Mouse (Mus musculus): Measurements from ENCODE around the gene Kif22. TPM values are rescaled to one million over a fixed set of nuclear protein-coding genes. Genes with fewer than 3 reads are reported as not detected.
"Not testable (repeated sequence)": the region's sequence is repeated elsewhere in the genome, so short reads cannot be mapped to it uniquely, and the experiment has no call there.

Gene Kif22
- polyA plus RNA-seq (2015; fragmentation: Nextera tagmentation; extraction: Ambion mirVana): 21.4 and 24.8 TPM in 2 replicates

DNA sequence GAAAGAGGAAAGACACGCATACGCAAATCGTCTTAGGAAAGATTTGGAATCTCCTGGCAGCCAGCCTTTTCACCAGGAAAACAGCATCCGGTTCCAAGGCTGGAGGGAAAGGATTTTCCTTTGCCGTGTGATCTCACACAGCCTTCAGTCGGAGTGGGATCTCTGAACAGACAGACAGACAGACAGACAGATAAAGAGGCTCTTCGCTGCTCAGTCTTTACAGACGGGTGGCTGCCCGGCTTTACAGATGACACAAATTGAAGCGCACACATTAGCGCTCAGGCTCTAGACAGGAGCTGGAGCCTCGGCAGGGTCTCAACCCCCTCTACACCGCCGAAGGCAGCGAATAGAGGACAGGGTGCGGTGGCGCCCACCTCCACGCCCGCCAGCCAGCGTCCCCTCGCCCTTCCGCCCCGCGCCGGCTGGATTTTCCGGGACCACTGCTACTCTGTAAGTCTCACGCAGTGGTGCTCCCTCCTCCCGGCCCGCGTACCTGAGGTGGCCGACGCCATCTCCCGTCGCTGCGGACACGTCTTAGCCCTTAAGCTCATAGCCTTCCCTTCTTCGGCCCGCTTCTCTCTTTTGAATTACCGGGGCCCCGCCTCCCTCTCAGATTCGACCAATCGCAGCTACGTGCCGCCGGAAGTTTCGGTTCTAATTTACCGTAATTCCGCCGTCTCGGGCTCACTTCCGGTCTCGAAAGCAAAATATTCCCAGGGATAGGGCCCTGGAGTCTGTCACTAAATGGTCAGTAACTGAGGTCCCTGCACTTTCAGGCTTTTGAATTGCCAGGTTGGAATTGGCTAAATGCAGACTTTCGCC, at the start of gene Kif22:
TSS of gene Kif22 (minus strand) at position 621 of the 822 bp plus-strand sequence.
- Histone ChIP-seq H3K9me3 (no peaks in the 10 kb centered on the region), H3K27ac (peak within 1 kb of the TSS; percentile 65), H3K4me1 (peaks cover 11% of the 10 kb centered on the region), H3K4me3 (peak within 1 kb of the TSS; percentile 64), H3K36me3 (replicated peaks) (no peaks in the 10 kb centered on the region), H3K4me2 (peak within 1 kb of the TSS; percentile 95), H3K27me3 (replicated peaks) (no peaks in the 10 kb centered on the region), H3K9ac (peak within 1 kb of the TSS; percentile 60; the same call in 1 of the 2 replicates)
- under 1% methylated on average over 53 of the region's 53 CpGs for WGBS
- peak; percentile 78 for ATAC-seq (replicated peaks)

DNA sequence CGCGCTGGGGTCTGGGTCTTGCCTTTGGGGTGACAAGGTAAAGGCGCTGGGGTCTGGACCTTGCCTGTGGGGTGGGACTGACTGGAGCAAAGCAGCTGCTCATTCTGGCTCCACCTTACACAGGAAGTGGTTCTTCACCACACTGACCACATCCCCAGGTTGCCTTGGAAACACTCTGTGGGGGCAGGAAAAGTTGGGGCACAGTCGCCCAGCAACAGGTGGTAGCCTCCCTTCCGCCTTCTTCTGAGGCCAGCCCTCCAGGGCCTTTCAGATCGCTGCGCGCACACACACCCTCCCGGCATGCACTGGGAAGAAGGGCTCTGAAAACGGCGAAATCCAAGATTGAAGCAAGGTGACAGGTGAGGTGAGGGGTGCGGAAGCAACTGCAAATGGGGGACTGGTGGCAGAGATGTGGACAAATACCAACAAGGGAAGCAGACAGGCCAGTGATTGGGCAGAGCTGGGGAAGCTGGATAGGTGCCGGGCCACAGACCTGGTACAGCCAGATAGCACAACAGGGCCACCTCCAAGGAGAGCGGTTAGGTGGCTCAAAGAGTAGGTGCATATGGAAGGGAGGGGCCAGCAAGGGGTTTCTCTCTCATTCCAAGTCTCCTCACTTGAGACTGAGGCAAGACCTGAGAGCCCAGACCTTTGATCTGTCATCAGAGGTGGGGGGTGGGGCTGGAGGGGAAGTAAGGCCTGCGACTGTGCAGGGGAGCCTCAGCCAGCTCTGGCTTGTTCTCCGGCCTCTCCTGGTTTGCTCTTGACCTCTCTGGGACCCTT, 49.0 kb upstream of the Kif22 start, which contains the start of gene AI467606:
TSS of gene AI467606 (plus strand) at position 246 of the 783 bp plus-strand sequence.
- H3K27ac ChIP-seq: no peak within 1 kb of the TSS
- ATAC-seq (replicated peaks): no peak
- no peak within 1 kb of the TSS for H3K4me2 ChIP-seq
- no peaks in the 10 kb centered on the region for H3K27me3 ChIP-seq (replicated peaks)
- 72% methylated on average over 16 of the region's 16 CpGs for WGBS
- no peak within 1 kb of the TSS for H3K4me3 ChIP-seq
- H3K4me1 ChIP-seq: 0 out of 2 replicates have a peak, but pooled peaks cover 6% of the 10 kb centered on the region
- no peaks in the 10 kb centered on the region for H3K36me3 ChIP-seq (replicated peaks)
- H3K9me3 ChIP-seq: no peaks in the 10 kb centered on the region
- no peak within 1 kb of the TSS for H3K9ac ChIP-seq

DNA sequence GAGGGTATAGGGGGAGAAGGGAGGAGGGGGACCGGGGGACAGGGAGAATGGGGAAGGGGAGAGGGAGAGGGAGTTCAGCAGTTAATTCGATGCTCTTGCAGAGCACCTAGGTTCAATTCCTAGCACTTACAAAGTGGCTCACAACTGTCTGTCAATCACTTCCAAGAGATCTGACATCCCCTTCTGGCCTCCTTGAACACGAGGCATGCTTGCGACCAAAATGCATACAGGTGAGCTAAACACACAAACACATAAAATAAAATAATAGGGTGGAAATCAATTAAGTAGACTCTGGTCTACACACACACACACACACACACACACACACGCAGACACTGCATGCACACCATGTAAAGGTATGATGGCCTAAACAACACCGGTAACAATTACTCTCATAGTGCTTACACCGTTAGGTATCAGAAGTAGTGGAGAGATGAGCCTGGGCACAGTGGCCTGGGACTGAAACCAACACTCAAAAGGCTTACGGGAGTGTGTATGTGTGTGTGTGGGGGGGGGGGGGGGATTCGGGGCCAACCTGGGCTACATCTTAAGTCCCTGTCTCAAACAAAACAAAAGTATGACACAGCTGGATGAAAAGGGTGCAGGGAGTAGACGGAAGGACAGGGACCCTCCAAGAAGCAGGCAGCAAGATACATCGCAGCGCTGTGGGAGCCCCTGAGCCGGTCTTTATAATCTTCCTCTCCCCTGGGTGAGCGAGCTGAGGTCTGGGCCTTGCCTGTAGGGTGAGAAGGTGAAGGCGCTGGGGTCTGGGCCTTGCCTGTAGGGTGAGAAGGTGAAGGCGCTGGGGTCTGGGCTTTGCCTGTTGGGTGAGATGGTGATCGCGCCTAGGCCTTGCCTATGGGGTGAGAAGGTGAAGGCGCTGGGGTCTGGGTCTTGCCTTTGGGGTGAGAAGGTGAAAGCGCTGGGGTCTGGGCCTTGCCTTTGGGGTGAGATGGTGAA, 48.2 kb upstream of the Kif22 start:
- H3K27me3 ChIP-seq (replicated peaks): no peaks in the 10 kb centered on the region
- H3K4me1 ChIP-seq: 0 out of 2 replicates have a peak, but pooled peaks cover 6% of the 10 kb centered on the region
- H3K4me2 ChIP-seq: no peak overlapping the region
- ATAC-seq (replicated peaks): no peak
- H3K4me3 ChIP-seq: no peak overlapping the region
- H3K9me3 ChIP-seq: no peaks in the 10 kb centered on the region
- 86% methylated on average over 20 of the region's 20 CpGs for WGBS
- H3K27ac ChIP-seq: no peak overlapping the region
- no peak overlapping the region for H3K9ac ChIP-seq
- no peaks in the 10 kb centered on the region for H3K36me3 ChIP-seq (replicated peaks)

DNA sequence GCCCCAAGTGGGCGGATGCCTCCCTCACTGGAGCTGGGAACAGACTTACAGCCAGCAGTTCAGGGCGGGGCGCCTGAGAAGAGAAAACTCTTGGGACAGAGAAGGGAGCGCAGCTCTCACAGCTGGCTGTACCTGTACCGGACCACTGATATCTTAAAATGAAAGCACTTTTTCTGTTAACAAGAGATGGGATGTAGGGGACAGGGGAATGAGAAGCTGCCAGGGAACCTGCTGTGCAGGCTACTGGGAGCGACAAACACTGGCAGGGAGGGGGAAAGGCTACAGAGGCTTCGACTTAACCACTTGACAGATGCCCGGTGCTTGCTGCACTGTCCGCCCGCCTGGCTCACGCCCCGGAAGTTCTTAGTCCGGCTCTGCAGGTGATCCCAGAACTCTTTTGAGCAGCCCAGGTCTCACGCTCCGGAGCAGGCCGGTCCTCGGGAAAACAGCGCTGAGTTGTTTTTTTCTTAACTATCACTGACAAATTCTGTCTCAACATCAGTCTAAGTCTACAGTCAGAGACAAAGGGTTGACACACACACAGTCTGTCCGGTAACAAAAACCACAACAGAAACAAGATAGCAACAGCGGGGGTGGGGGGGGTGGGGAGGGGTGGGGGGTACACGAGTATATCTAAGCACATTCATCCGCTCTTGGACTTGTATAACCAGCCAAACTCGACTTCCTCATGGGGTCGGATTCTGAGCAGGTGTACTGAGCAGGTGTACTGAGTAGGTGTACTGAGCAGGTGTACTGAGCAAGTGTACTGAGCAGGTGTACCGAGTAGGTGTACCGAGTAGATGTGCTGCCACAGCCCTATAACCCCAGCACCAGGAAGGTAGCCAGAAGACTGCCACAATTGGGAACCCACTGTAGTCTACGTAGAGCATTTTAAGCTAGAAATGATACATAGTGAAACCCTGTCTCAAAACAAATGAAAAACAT, 46.9 kb upstream of the Kif22 start:
- H3K4me2 ChIP-seq: peak overlapping the region; percentile 47
- 20% methylated on average over 27 of the region's 27 CpGs for WGBS
- no peak overlapping the region for H3K27ac ChIP-seq
- no peaks in the 10 kb centered on the region for H3K9me3 ChIP-seq
- H3K9ac ChIP-seq: 0 out of 2 replicates have a peak overlapping the region, but pooled peaks have one; percentile 5
- H3K4me3 ChIP-seq: peak overlapping the region; percentile 18; the same call in 1 of the 2 replicates
- no peaks in the 10 kb centered on the region for H3K36me3 ChIP-seq (replicated peaks)
- 0 out of 2 replicates have a peak, but pooled peaks cover 6% of the 10 kb centered on the region for H3K4me1 ChIP-seq
- ATAC-seq (replicated peaks): no peak
- no peaks in the 10 kb centered on the region for H3K27me3 ChIP-seq (replicated peaks)

DNA sequence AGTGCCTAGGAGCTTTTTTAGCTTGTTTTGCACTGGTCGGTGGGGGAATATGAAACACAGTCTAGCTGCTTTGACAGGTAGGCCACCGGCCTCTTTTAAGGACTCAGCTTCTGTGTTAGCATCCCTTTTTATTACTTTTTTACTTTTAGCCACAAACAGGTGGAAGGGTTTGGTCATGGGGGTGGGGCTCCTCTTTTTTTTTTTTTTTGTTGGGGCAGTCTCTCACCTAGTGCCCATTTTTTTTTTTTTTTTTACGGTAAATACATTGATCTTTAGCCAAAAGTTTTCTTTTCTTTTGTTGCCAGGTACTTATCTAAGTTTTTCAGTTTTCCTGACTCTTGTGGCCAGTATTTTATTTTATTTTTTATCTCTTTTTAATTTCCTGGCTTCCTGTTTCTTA, 45.8 kb upstream of the Kif22 start:
- Histone ChIP-seq H3K9me3 (no peaks in the 10 kb centered on the region), H3K4me1 (0 out of 2 replicates have a peak, but pooled peaks cover 6% of the 10 kb centered on the region), H3K27ac (no peak overlapping the region), H3K4me2 (no peak overlapping the region), H3K27me3 (replicated peaks) (no peaks in the 10 kb centered on the region), H3K36me3 (replicated peaks) (no peaks in the 10 kb centered on the region), H3K4me3 (no peak overlapping the region), H3K9ac (no peak overlapping the region)
- WGBS: 100% methylated on average over 3 of the region's 3 CpGs
- ATAC-seq (replicated peaks): no peak

DNA sequence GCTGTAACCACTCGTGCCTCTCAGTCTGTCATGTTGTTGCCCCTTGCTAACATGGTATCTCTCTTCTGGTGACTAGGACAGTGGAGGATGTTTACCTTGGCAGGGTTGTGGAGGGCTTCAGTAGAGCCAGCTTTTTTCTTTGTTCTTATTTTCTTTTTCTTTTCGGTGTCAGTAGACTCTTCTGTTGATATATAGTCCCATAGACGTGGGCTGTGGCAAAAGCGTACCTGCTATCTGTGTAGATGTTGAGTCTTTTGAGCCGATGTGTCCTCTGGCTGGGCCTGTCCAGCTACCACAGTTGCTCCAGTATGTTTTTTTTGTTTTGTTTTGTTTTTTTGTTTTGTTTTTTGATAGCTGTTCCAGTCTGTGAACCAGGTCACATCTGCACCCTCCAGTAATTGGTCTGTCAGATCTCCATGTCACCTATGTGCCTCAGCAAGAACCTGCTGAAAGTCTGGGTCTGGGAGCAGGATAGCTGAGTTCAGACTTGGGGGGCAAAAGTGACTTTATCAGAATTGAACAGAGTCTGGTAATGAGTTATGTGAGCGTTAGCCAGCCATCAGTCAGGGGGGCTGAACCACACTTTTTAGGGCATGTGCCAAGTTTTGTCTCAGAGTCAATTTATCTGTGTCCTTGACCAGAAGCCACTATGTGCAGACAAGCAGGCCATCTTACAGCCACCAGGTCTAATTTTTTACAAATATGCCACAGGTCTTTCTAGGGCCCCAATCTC, 45.2 kb upstream of the Kif22 start, which contains the start of gene Zg16:
TSS of gene Zg16 (minus strand) at position 51 of the 733 bp plus-strand sequence.
- H3K9ac ChIP-seq; H3K4me3 ChIP-seq; H3K9me3 ChIP-seq; H3K27ac ChIP-seq; H3K36me3 ChIP-seq (replicated peaks); H3K27me3 ChIP-seq (replicated peaks); ATAC-seq (replicated peaks); H3K4me2 ChIP-seq; H3K4me1 ChIP-seq: not testable (repeated sequence)
- 90% methylated on average over 6 of the region's 6 CpGs for WGBS

DNA sequence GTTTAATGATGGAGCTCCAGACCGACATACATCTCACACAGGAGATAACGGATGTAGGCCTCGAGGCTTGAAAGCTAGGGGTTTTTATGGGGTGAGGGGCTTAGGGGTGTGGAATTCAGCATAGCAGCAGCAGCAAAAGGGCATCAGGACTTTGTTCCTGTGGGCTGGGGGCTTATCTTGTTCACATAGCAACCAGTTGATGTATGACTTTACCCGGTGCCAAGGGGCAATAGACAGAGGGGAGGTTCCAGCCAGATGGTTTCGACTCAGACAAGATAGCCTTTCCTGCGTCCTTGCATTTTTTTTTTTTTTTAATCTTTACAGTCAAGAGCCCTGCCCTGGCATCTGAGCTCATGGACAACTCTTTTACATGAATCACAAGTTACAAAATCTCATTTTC, 43.5 kb upstream of the Kif22 start:
- not testable (repeated sequence) for H3K9ac ChIP-seq; H3K27me3 ChIP-seq (replicated peaks); H3K4me1 ChIP-seq; H3K9me3 ChIP-seq; ATAC-seq (replicated peaks); H3K27ac ChIP-seq; H3K4me2 ChIP-seq; H3K4me3 ChIP-seq; H3K36me3 ChIP-seq (replicated peaks)
- WGBS: 79% methylated on average over 6 of the region's 6 CpGs

DNA sequence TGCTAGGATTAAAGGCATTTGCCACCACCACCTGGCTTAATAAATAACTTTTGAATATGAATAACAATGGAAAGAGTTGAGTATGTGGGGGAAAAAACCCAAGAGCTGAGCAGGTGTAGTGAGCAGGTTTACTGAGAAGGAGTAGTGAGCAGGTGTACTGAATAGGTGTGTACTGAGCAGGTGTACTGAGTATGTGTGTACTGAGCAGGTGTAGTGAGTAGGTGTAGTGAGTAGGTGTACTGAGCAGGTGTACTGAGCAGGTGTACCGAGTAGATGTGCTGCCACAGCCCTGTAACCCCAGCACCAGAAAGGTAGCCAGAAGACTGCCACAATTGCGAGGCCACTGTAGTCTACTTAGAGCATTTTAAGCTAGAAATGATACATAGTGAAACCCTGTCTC, 42.5 kb upstream of the Kif22 start:
- Histone ChIP-seq H3K4me2 (no peak overlapping the region), H3K27ac (no peak overlapping the region), H3K4me1 (0 out of 2 replicates have a peak, but pooled peaks cover 6% of the 10 kb centered on the region), H3K4me3 (no peak overlapping the region), H3K27me3 (replicated peaks) (no peaks in the 10 kb centered on the region), H3K36me3 (replicated peaks) (no peaks in the 10 kb centered on the region), H3K9ac (no peak overlapping the region), H3K9me3 (no peaks in the 10 kb centered on the region)
- ATAC-seq (replicated peaks): no peak
- 92% methylated on average over 2 of the region's 2 CpGs for WGBS

DNA sequence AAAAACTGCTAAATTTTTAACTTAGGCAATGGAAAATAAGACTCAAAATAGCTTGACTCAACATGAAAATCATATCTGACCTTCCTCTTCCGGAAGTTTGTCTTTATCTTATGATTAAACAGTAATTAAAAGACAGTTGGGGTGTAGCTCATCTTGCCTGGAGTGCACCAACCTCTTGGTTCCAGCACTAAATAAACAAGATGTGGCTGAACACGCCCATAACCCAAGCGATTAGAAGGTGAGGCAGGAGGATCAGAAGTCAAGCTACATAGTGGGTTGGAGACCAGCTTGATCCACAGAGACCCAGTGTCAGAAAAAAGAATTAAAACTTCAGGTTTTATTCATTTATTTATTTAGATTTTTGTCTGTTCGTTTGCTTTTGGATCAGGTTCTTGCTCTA, 41.4 kb upstream of the Kif22 start:
- no peak overlapping the region for H3K4me2 ChIP-seq
- H3K4me1 ChIP-seq: 0 out of 2 replicates have a peak, but pooled peaks cover under 1% of the 10 kb centered on the region
- no peaks in the 10 kb centered on the region for H3K9me3 ChIP-seq
- H3K36me3 ChIP-seq (replicated peaks): no peaks in the 10 kb centered on the region
- no peak overlapping the region for H3K9ac ChIP-seq
- no peak overlapping the region for H3K4me3 ChIP-seq
- 85% methylated on average over 4 of the region's 4 CpGs for WGBS
- H3K27ac ChIP-seq: no peak overlapping the region
- ATAC-seq (replicated peaks): no peak
- no peaks in the 10 kb centered on the region for H3K27me3 ChIP-seq (replicated peaks)

DNA sequence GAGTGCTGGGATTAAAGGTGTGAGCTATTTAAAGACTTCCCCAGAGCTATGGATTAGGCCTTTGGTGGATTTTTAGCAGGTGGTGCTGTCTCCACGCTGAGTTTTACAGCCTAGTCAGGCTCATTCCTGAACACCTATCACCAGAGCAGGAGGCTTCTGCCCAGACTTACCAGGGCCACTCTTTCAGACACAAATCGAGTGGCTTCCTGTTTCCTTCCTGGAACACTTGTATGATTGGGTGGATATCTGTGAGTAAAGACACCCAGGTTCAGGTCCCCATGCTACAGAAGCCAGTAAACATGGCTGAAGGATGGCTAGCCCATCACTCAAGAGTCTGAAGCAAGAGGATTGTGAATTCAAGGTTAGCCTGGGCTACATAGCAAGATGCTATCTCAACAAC, 40.7 kb upstream of the Kif22 start:
- Histone ChIP-seq H3K27ac (no peak overlapping the region), H3K9me3 (no peaks in the 10 kb centered on the region), H3K4me2 (no peak overlapping the region), H3K27me3 (replicated peaks) (no peaks in the 10 kb centered on the region), H3K36me3 (replicated peaks) (no peaks in the 10 kb centered on the region), H3K9ac (no peak overlapping the region), H3K4me3 (no peak overlapping the region), H3K4me1 (no peaks in the 10 kb centered on the region)
- ATAC-seq (replicated peaks): no peak
- WGBS: 57% methylated on average over 2 of the region's 2 CpGs

Data from midbrain, embryonic 15.5 days (tissue).